Mouse (Mus musculus): ENCODE data around the gene Uqcrq. TPM values are rescaled to one million over a fixed set of nuclear protein-coding genes. Genes with fewer than 3 reads are reported as not detected.

The Uqcrq gene
- polyA plus RNA-seq, 1 experiment from 2014 or later = 1,453 TPM

DNA sequence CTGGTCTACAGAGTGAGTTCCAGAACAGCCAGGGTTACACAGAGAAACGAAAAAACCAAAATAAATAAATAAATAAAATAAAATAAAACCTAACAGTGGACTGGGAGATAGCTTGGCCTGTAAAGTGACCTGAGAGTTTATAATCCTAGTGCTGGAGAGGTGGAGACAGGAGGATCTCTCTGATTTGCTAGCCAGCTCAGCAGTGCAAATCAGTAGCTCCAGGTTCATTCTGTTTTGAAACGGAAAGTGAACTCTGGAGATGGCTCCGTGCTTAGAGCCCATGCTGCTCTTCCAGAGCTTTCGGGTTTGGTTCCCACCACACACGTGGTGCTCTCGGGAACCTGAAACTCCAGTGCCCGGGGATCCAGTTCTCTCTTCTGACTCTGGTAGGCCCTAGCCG is 17.4 kb upstream of the Uqcrq start:
- WGBS (ENCODE audit: insufficient replicate concordance) = 85% methylated on average over 8 of the region's 8 CpGs
- Histone ChIP-seq H3K27me3 (ENCODE audit: insufficient read depth, low read length) (no peaks in the 10 kb centered on the region), H3K9me3 (ENCODE audit: low read length) (no peaks in the 10 kb centered on the region), H3K4me3 (ENCODE audit: low read depth, low read length) (no peak overlapping the region), H3K4me2 (ENCODE audit: low read depth, low read length) (no peak overlapping the region), H3K4me1 (ENCODE audit: insufficient read depth) (peaks cover 26% of the 10 kb centered on the region), H3K9ac (replicated peaks) (no peak overlapping the region), H3K36me3 (replicated peaks; ENCODE audit: insufficient read depth, low read length) (no peaks in the 10 kb centered on the region), H3K27ac (ENCODE audit: low read depth) (peak overlapping the region; percentile 83)
- DNase-seq (no peak), ATAC-seq (peak; percentile 64)
- no peak for TF ChIP-seq CTCF (IDR thresholded peaks at IDR 0.05; ENCODE audit: low read depth)
- no peak for TF ChIP-seq EP300 (IDR thresholded peaks at IDR 0.05; ENCODE audit: low read depth)

- Histone ChIP-seq H3K36me3 (replicated peaks; ENCODE audit: insufficient read depth, low read length) (no peaks in the 10 kb centered on the region), H3K27me3 (ENCODE audit: insufficient read depth, low read length) (no peaks in the 10 kb centered on the region), H3K4me2 (ENCODE audit: low read depth, low read length) (no peak overlapping the region), H3K9ac (replicated peaks) (no peak overlapping the region), H3K4me3 (ENCODE audit: low read depth, low read length) (no peak overlapping the region), H3K4me1 (ENCODE audit: insufficient read depth) (peaks cover 23% of the 10 kb centered on the region), H3K27ac (ENCODE audit: low read depth) (peak overlapping the region; percentile 67), H3K9me3 (ENCODE audit: low read length) (no peaks in the 10 kb centered on the region)
- WGBS (ENCODE audit: insufficient replicate concordance) = 68% methylated on average over 13 of the region's 13 CpGs
- no peak for TF ChIP-seq CTCF (IDR thresholded peaks at IDR 0.05; ENCODE audit: low read depth)
- no peak for TF ChIP-seq EP300 (IDR thresholded peaks at IDR 0.05; ENCODE audit: low read depth)
- ATAC-seq = peak; percentile 81
- DNase-seq = peak; percentile 61
These were observed 15.6 kb upstream of the Uqcrq start for GRCm38 (mm10) chr11:53446183-53446582.

GRCm38 (mm10) chr11:53445562-53445961 is 14.9 kb upstream of the Uqcrq start:
- Histone ChIP-seq H3K27me3 (ENCODE audit: insufficient read depth, low read length) (no peaks in the 10 kb centered on the region), H3K9ac (replicated peaks) (no peak overlapping the region), H3K36me3 (replicated peaks; ENCODE audit: insufficient read depth, low read length) (no peaks in the 10 kb centered on the region), H3K9me3 (ENCODE audit: low read length) (no peaks in the 10 kb centered on the region), H3K4me2 (ENCODE audit: low read depth, low read length) (no peak overlapping the region), H3K4me3 (ENCODE audit: low read depth, low read length) (no peak overlapping the region), H3K27ac (ENCODE audit: low read depth) (peak overlapping the region; percentile 67), H3K4me1 (ENCODE audit: insufficient read depth) (peaks cover 19% of the 10 kb centered on the region)
- no peak for DNase-seq
- TF ChIP-seq EP300 (IDR thresholded peaks at IDR 0.05; ENCODE audit: low read depth) (no peak), CTCF (IDR thresholded peaks at IDR 0.05; ENCODE audit: low read depth) (no peak)
- peak; percentile 16; the same call in 1 of the 2 replicates for ATAC-seq
- 52% methylated on average over 13 of the region's 13 CpGs for WGBS (ENCODE audit: insufficient replicate concordance)

DNA sequence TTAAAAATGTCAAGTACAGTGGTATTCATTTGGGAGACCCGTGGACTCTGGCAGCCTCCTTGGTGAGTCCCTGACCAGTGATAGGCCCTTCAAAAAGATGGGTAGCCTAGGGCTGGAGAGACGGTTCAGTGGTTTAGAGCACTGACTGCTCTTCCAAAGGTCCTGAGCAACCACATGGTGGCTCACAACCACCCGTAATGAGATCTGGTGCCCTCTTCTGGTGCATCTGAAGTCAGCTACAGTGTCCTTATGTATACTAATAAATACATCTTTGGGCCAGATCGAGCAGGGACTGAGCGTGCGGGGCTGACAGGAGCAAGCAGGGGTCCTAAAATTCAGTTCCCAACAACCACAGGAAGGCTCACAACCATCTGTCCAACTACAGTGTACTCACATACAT is 13.2 kb upstream of the Uqcrq start:
- Histone ChIP-seq H3K27ac (ENCODE audit: low read depth) (no peak overlapping the region), H3K9ac (replicated peaks) (no peak overlapping the region), H3K27me3 (ENCODE audit: insufficient read depth, low read length) (no peaks in the 10 kb centered on the region), H3K4me1 (ENCODE audit: insufficient read depth) (peaks cover 6% of the 10 kb centered on the region; the same call in 1 of the 2 replicates), H3K4me3 (ENCODE audit: low read depth, low read length) (no peak overlapping the region), H3K36me3 (replicated peaks; ENCODE audit: insufficient read depth, low read length) (no peaks in the 10 kb centered on the region), H3K9me3 (ENCODE audit: low read length) (no peaks in the 10 kb centered on the region), H3K4me2 (ENCODE audit: low read depth, low read length) (no peak overlapping the region)
- 22% methylated on average over 6 of the region's 6 CpGs for WGBS (ENCODE audit: insufficient replicate concordance)
- DNase-seq (no peak), ATAC-seq (no peak)
- TF ChIP-seq CTCF (IDR thresholded peaks at IDR 0.05; ENCODE audit: low read depth) (peak; percentile 82), EP300 (IDR thresholded peaks at IDR 0.05; ENCODE audit: low read depth) (no peak)

DNA sequence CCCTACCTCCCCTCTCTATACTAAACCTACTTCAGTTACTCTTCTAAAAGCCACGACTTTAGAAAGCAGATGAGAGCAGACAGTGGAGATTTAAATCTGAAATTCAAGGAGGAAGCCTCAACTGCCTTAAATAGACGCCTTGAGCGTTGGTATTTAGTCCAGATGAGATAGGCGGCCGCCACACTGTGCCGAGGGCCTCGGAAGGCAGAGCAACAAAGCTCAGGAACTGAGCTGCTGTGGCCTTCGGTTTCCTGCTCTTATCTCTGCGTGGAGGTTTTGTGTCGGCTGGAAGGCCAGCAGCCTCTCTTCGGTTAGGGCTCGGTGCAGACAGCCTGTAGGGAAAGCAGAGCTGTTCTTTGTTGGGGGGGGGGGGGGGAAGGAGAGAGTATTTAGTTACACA is 11.3 kb upstream of the Uqcrq start:
- Histone ChIP-seq H3K27me3 (ENCODE audit: insufficient read depth, low read length) (no peaks in the 10 kb centered on the region), H3K4me3 (ENCODE audit: low read depth, low read length) (no peak overlapping the region), H3K9ac (replicated peaks) (no peak overlapping the region), H3K4me1 (ENCODE audit: insufficient read depth) (peaks cover 4% of the 10 kb centered on the region; the same call in 1 of the 2 replicates), H3K4me2 (ENCODE audit: low read depth, low read length) (peak overlapping the region; percentile 24), H3K9me3 (ENCODE audit: low read length) (no peaks in the 10 kb centered on the region), H3K36me3 (replicated peaks; ENCODE audit: insufficient read depth, low read length) (no peaks in the 10 kb centered on the region), H3K27ac (ENCODE audit: low read depth) (0 out of 2 replicates have a peak overlapping the region, but pooled peaks have one; percentile 31)
- ATAC-seq = no peak
- no peak for DNase-seq
- WGBS (ENCODE audit: insufficient replicate concordance) = 5% methylated on average over 12 of the region's 12 CpGs
- TF ChIP-seq EP300 (IDR thresholded peaks at IDR 0.05; ENCODE audit: low read depth) (no peak), CTCF (IDR thresholded peaks at IDR 0.05; ENCODE audit: low read depth) (no peak)

DNA sequence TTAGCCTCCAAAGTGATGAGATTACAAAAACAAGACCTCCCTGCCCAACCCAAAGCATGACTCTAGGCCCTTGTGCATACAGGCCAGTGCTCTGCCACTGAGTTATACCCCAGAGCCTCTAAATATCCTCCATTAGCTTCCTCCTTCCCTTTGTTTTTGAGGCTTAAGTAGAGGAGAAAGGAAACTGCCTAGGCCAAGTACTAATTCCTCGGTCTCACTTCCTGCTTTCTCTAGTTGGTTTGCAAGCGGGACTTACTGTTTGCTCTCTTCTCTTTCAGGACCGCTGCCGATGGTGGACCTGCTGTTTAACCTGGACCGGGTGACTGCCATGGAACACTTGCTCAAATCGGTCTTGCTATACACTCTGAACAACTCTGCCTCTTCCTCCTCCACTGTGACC is 5.7 kb upstream of the Uqcrq start:
- H3K9me3 ChIP-seq (ENCODE audit: low read length) = no peaks in the 10 kb centered on the region
- H3K9ac ChIP-seq (replicated peaks) = no peak overlapping the region
- H3K4me1 ChIP-seq (ENCODE audit: insufficient read depth) = peaks cover 20% of the 10 kb centered on the region
- no peak for TF ChIP-seq CTCF (IDR thresholded peaks at IDR 0.05; ENCODE audit: low read depth)
- TF ChIP-seq EP300 (IDR thresholded peaks at IDR 0.05; ENCODE audit: low read depth) = no peak
- 65% methylated on average over 6 of the region's 6 CpGs for WGBS (ENCODE audit: insufficient replicate concordance)
- H3K4me2 ChIP-seq (ENCODE audit: low read depth, low read length) = no peak overlapping the region
- H3K27me3 ChIP-seq (ENCODE audit: insufficient read depth, low read length) = no peaks in the 10 kb centered on the region
- DNase-seq (no peak), ATAC-seq (no peak)
- no peak overlapping the region for H3K4me3 ChIP-seq (ENCODE audit: low read depth, low read length)
- H3K27ac ChIP-seq (ENCODE audit: low read depth) = no peak overlapping the region
- no peaks in the 10 kb centered on the region for H3K36me3 ChIP-seq (replicated peaks; ENCODE audit: insufficient read depth, low read length)

- 60% methylated on average over 8 of the region's 8 CpGs for WGBS (ENCODE audit: insufficient replicate concordance)
- ATAC-seq (no peak), DNase-seq (no peak)
- peaks cover 22% of the 10 kb centered on the region for H3K4me1 ChIP-seq (ENCODE audit: insufficient read depth)
- no peaks in the 10 kb centered on the region for H3K36me3 ChIP-seq (replicated peaks; ENCODE audit: insufficient read depth, low read length)
- no peak for TF ChIP-seq EP300 (IDR thresholded peaks at IDR 0.05; ENCODE audit: low read depth)
- no peak for TF ChIP-seq CTCF (IDR thresholded peaks at IDR 0.05; ENCODE audit: low read depth)
- H3K4me2 ChIP-seq (ENCODE audit: low read depth, low read length) = no peak overlapping the region
- H3K9ac ChIP-seq (replicated peaks) = no peak overlapping the region
- H3K9me3 ChIP-seq (ENCODE audit: low read length) = no peaks in the 10 kb centered on the region
- no peak overlapping the region for H3K27ac ChIP-seq (ENCODE audit: low read depth)
- no peak overlapping the region for H3K4me3 ChIP-seq (ENCODE audit: low read depth, low read length)
- no peaks in the 10 kb centered on the region for H3K27me3 ChIP-seq (ENCODE audit: insufficient read depth, low read length)
These were observed 4.9 kb upstream of the Uqcrq start for GRCm38 (mm10) chr11:53435504-53435903.

All from liver, postnatal 0 days (tissue).